Mouse (Mus musculus) right cerebral cortex, postnatal 36 days (tissue): Measurements from ENCODE around the gene Phgr1.

Experiments used
- DNase-seq, 2 experiments: peaks; one replicate each; pipeline ENCODE4 v3.0.0; 2022; ENCODE audit warnings: low spot score in 2 of 2, mixed read lengths in 1 of 2

The Phgr1 gene

GRCm38 (mm10) chr2:118822800-118823199, 50.2 kb downstream of the Phgr1 start:
- no peak for DNase-seq

DNA sequence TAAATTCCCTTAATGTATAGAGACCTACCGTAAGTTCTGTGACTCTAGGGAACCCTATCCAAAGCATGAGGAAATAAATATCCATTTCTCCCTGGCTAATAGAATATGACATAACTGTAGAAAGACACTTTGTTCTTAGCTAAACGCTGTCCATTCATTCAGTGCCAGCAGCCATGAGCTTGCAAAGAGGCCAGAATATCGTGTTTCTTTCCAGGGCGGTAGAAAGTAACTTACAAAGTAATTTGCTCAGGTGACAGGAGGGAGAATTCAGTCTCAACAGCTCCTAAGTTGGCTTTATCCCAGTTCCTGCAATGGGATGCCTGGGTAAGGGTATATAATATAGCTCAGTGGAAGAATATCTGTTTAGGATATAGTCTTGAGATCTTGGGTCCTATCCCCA, 51.8 kb downstream of the Phgr1 start:
- DNase-seq: no peak
